Mouse (Mus musculus) urinary bladder, adult 18-20 months (tissue): ENCODE measurements around the gene Pigt.
A peak's percentile ranks its signal among the peaks of the same experiment; 100 is the strongest.

ENCODE experiments used
- DNase-seq, 2 experiments: peaks; one replicate each; pipeline ENCODE4 v3.0.0; 2022; ENCODE audit warnings: low spot score in 2 of 2, mixed read lengths in 2 of 2

The Pigt gene

GRCm38 (mm10) chr2:164496847-164497690, at the start of gene Pigt:
Pigt (plus strand) TSS chr2:164497520.
- DNase-seq, result peak; percentile 82 to 83

GRCm38 (mm10) chr2:164448140-164448539, 49.2 kb upstream of the Pigt start:
- DNase-seq, result no peak

- DNase-seq, result no peak
These were observed 48.4 kb upstream of the Pigt start for GRCm38 (mm10) chr2:164448921-164449320.

- DNase-seq, result no peak
These were observed 47.8 kb upstream of the Pigt start for GRCm38 (mm10) chr2:164449341-164450042.

GRCm38 (mm10) chr2:164452000-164452676, 45.2 kb upstream of the Pigt start:
- DNase-seq, result no peak

- DNase-seq, result no peak
These were observed 44.1 kb upstream of the Pigt start for GRCm38 (mm10) chr2:164453047-164453757.

- no peak for DNase-seq
These were observed 43.3 kb upstream of the Pigt start for GRCm38 (mm10) chr2:164453887-164454500.

- peak in 1 of 2 experiments; percentile 65 for DNase-seq
These were observed 42.5 kb upstream of the Pigt start for GRCm38 (mm10) chr2:164454846-164455245.

GRCm38 (mm10) chr2:164455421-164456190, 41.7 kb upstream of the Pigt start:
- DNase-seq, result no peak

- no peak for DNase-seq
These were observed 40.9 kb upstream of the Pigt start for GRCm38 (mm10) chr2:164456413-164456812.

- DNase-seq, result no peak
These were observed 40.4 kb upstream of the Pigt start, which contains the start of gene Sys1 for GRCm38 (mm10) chr2:164456864-164457300. Sys1 (plus strand) TSS chr2:164456964.

GRCm38 (mm10) chr2:164457942-164458341, 39.4 kb upstream of the Pigt start:
- DNase-seq, result no peak

- DNase-seq, result no peak
These were observed 38.8 kb upstream of the Pigt start for GRCm38 (mm10) chr2:164458535-164458934.

- DNase-seq, result peak; percentile 89 to 96
These were observed 36.4 kb upstream of the Pigt start, which contains the start of gene Gm20458 for GRCm38 (mm10) chr2:164460745-164461551. Gm20458 (plus strand) TSS chr2:164460967.

- DNase-seq, result no peak
These were observed 32.2 kb upstream of the Pigt start for GRCm38 (mm10) chr2:164465161-164465560.

GRCm38 (mm10) chr2:164466787-164467186, 30.5 kb upstream of the Pigt start:
- no peak for DNase-seq

GRCm38 (mm10) chr2:164470254-164470653, 27.1 kb upstream of the Pigt start:
- no peak for DNase-seq

- no peak for DNase-seq
These were observed 23.7 kb upstream of the Pigt start, which contains the start of gene Trp53tg5 for GRCm38 (mm10) chr2:164473624-164474023. Trp53tg5 (minus strand) TSS chr2:164473724.

- peak; percentile 49 to 51 for DNase-seq
These were observed 11.6 kb upstream of the Pigt start, which contains the start of gene Dbndd2 for GRCm38 (mm10) chr2:164485681-164486257. Dbndd2 (plus strand) TSS chr2:164486106.
